Mouse (Mus musculus): ENCODE data around the gene Slco2a1.

DNA sequence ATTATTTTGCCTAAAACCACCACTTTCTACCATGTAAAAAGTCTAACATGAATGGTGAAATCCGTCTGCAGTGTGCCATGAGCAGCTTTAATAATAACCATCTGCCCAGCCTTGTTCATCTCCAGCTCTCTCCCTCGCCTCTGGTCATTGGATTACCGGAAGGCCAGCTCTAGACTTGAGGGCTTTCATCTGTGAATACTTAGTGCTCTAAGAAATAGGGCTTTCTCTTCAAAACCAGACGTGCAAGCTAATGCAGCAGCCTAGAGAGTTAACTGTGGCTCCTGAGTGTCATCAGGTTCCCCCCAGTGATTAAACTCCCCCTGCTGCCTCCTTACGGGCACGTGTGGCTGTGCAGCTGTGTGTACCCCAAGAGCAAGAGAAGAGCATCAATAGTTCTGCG lies 25.2 kb upstream of the Slco2a1 start:
- TF ChIP-seq POLR2A (IDR thresholded peaks at IDR 0.05; ENCODE audit: control insufficient read depth, low read depth, low read length) (no peak), CTCF (IDR thresholded peaks at IDR 0.05; ENCODE audit: control insufficient read depth, insufficient read depth, insufficient replicate concordance, low read depth, low read length) (no peak)
